Mouse (Mus musculus) brain, adult 2 months (tissue): ENCODE data around the gene Rptor.
A peak's percentile ranks its signal among the peaks of the same experiment; 100 is the strongest.

Experiments used
- DNase-seq: peaks from one replicate; pipeline ENCODE4 v3.0.0; 2011; ENCODE audit warnings: low read depth, low spot score

Rptor gene

DNA sequence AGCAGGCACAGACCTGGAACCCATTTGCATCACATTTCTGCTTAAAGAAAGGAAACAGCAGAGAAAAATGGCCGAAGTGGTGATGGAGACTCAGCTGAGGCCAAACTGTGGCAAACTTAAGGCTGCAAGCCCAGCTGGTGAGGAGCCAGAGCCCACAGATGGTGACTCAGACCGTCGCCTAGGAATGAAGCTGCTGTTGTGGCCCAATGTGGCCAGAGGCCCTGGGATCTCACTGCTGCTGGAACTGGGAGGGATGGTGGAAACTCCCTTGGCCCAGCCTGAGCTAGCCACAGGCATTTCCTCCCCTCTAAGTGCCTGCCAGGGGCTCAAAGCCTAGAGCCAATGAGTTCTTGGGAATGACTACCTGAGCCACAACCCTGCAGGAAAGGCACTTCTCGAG, 330.4 kb downstream of the Rptor start:
- DNase-seq: no peak

- DNase-seq: no peak
Observed at GRCm38 (mm10) chr11:119933819-119934583, 331.3 kb downstream of the Rptor start.

DNA sequence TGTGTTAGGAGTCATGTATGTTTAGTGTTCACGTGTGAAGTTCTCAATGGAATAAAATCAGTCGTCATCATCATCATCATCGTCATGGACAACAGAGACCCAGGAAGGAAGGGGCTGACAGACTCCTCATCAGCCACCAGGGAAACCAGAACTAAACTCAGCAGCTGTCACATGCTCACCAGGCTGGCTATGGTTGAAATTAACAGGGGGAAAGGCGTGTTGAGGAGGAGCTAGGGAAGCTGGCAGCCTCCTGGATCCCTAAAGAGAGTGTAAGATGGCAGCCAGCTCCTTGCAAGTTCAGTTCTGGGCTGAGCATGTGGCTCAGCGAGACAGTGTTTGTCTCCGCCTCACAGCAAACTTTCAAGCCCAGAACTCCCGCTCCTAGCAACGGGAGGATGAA, 332.1 kb downstream of the Rptor start:
- DNase-seq: peak; percentile 73

DNA sequence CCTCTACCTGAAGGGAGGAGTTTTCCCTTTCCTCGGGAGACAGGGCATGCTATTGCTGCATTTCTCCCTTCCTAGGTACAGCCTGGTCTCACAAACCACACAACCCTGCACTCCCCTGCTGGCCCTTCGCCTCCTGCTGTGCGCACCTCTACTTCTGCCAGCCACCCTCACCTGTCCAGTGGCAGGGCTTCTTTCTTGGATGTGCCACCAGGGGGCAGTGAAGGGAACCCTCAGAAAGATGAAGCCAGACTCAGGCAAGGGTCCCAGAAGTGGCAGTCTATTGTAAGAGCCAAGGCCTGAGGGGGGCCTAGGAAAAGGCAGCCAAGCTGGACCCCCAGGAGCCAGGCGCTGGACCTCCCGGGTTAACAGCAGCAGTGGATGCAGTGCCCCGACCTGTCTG, 332.8 kb downstream of the Rptor start:
- peak; percentile 77 for DNase-seq

DNA sequence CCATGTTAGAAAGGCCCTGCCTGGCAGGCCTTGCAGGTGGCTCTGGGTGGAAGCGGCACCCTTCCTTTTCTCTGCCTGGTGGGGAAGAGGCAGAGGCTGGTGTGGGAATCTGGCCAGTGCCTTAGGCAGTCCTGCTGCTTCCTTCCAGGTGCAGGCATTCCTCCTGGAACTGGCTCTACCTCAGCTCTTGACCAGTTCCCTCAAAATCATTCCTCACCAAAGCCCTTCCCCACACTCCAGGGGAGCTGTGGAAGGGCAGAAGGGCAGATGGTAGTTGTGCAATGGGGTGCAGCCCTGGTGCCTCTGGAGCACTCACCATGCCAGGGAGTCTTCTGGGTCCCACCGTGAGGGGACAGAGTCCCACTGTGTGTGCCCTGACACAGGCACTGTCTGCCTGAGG, 333.8 kb downstream of the Rptor start:
- no peak for DNase-seq

GRCm38 (mm10) chr11:119937216-119937615, 334.5 kb downstream of the Rptor start:
- DNase-seq: peak; percentile 94

GRCm38 (mm10) chr11:119937772-119938502, 335.2 kb downstream of the Rptor start:
- peak; percentile 77 for DNase-seq

DNA sequence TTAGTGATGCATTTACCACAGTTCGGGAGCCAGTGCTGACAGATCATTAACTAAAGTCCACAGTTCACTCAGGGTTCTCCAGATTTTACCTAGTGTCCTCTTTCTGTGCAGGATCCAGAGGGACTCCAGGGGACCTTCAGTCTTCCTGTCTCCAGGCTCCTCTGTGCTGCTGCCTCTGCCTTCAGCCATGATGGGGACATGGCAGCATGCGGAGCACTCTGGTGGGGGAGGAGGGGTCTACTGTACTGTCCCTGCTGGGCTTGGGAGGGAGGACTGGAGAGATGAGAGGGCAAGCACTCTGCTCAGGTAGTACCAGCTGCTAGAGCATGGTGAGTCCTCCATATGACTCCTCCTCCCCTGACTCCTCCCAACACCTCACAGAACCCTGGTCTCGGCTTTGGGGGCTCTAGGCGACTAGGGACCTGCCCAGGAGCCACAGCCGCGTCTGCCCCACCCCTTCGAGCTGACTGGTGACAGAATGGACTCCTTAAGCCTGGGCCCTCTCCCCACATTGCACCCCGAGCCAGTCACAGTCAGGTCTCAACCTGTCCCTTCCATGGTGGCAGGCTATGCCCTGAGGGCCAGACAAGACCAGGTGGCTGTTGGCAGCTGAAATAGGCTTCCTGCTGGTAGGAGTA, 336.5 kb downstream of the Rptor start:
- DNase-seq: no peak

DNA sequence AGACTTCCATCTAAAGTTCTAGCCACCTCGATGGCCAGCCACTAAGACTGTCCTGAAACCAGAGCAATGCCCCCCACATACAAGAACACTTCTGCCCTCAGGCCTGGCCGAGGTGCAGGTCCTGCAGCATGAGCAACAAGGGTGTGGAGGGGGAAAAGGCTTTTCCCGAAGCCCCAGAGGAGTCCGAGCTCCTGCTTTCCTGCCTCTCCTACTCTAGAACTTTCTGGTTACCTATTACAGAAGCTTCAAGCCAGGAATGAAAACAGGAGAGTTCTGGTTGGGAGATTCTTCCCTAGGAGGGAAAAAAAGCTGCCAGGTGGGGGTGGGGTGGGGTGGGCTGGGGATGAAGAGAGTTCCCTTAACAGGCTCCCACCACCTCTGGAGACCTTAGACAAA, 337.0 kb downstream of the Rptor start:
- no peak for DNase-seq

- peak; percentile 84 for DNase-seq
Observed at GRCm38 (mm10) chr11:119940142-119940541, 337.4 kb downstream of the Rptor start.

- DNase-seq: no peak
Observed at GRCm38 (mm10) chr11:119941794-119942193, 339.1 kb downstream of the Rptor start.

- DNase-seq: peak; percentile 68
Observed at GRCm38 (mm10) chr11:119942201-119942726, 339.6 kb downstream of the Rptor start.

- DNase-seq: peak; percentile 98
Observed at GRCm38 (mm10) chr11:119942727-119943427, 340.2 kb downstream of the Rptor start, which contains the start of gene Baiap2. Gene Baiap2, plus strand, starts transcription at chr11:119942763.

DNA sequence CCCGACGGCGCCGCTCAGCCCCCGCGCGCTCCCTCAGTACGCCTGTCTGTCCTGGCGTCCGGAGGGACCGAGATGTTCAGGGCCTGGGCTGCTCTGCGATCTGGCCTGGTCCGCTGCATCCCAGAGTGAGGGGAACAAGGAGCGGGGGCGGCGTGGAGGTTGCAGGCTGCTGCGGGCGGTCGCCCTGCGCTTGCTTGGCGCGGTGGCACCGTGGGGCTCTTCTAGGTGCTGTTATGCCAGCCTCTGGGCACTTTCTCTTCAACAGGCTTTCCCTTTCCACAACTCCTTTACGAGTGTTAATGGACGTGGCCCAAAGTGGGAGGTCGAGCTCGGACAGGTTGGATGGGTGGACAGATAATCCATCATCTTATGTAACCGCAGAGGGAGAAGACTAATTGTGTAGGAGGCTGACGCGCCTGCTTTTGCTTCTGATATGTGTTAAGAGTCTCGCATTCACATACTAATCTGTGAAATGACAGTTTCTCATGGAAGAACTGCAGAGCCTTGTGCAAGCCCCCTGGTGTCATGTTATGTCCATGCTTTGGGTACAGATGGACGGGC, 340.8 kb downstream of the Rptor start:
- DNase-seq: peak; percentile 63

DNA sequence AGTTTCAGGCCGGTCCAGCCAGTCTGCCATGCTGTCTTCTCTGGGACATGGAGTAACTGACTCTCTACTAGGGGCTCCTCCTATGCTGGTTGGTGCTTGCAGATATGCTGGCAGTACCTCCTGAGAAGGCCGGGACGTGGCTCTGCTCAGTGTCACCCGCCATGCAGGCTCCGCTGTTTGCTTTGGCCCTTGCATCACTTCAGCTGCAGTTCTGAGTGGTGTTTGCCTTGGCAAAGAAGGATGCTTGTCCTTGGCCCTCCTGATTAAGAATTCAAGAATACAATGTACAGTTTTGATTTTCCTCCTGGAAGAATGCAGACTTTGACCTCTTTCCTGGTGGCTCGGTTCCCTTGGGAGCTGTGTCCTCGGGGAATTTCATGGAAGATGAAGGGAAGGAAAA, 342.6 kb downstream of the Rptor start:
- DNase-seq: no peak

DNA sequence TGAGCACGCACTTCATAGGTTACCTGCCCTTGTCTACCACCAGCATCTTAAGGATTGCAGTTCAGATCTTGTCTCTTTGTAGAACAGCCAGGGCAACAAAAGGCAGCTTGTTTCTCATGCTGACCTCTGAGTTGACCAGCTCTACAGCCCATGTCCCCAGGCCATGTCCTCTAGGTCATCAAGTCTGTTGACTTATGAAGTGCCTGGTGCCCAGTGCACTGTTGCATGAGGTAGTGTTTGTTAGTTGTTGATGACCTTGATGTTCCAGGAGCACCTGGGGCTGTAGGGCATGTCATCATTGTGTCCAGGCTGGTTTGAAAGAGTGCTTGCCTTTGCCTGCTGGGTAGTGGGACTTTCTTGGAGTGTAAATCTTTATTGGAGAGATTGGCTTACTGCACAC, 344.7 kb downstream of the Rptor start:
- no peak for DNase-seq

GRCm38 (mm10) chr11:119947897-119948296, 345.2 kb downstream of the Rptor start:
- DNase-seq: no peak

DNA sequence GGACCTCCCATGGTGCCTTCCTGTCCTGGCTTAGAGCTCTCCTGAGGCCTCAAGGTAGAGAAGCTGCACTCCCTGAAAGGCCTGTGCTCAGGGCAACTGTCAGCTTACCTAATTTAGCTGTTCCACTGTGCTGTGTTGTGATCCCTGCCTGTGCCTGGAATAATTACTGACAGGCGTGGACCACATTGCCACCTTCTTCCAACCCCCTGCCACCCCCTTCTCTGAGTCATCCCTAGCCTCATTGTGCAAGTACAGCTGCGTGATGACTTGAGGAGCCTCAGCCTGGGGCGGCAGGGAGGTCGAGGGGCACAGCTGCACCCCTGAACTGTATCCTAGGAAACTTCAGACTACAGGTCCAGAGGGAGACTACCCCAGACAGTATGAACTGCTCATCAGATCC, 345.6 kb downstream of the Rptor start:
- DNase-seq: peak; percentile 72

DNA sequence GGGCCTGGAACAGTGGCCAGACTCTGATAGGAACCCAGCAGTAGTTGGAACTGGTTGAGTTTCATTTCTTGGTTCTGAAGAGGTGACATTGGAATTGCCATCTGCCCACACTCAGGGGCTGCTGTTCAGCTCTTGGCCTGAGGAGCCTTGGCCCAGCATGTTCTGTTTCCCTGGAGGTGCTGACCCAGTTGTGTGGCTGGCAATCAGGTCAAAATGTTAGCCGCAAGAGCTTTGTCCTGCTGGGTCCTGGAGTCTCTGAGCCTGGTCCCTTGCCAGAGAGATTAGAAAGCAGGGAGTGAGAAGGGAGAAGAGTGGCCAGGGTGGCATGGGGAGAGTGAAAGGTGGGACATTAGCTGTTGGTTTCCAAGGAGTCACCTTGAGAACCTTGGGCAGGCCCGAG, 346.1 kb downstream of the Rptor start:
- peak; percentile 68 for DNase-seq
